Mouse (Mus musculus) Patski (cell line): ENCODE results near the gene Gm3127. TPM values are rescaled to one million over a fixed set of nuclear protein-coding genes. Genes with fewer than 3 reads are reported as not detected.
"Not testable (repeated sequence)": the region's sequence is repeated elsewhere in the genome, so short reads cannot be mapped to it uniquely, and the experiment has no call there.

Experiments
- ATAC-seq: fragments of 100-300 bp; one replicate; pipeline ENCODE4 v1.8.0; 2021
- CTCF ChIA-PET: fragments of 350-600 bp; sonication (Branson Sonifier 250); formaldehyde crosslinking; loops from one replicate; lab custom pipeline; 2022; ENCODE audit warnings: inconsistent platforms; lab: Charles Lee
- POLR2A ChIA-PET: fragments of 350-600 bp; sonication (Branson Sonifier 250); formaldehyde crosslinking; loops from one replicate; lab custom pipeline; 2022; ENCODE audit warnings: antibody characterized with exemption, inconsistent platforms; lab: Charles Lee
- DNase-seq: peaks from one replicate; pipeline ENCODE4 v3.0.0-alpha.2; 2011; ENCODE audit warnings: low read depth, low spot score
- H3K27me3 ChIP-seq: fragments of 371-371 bp; one replicate; pipeline ENCODE4 v1.5.1; 2021
- in situ Hi-C: fragments of 300-500 bp; cut with MboI; formaldehyde crosslinking; loops from 3 replicates; pipeline ENCODE4 v1.11.1; 2018; ENCODE audit warnings: low pct_unique_long_range_greater_than_20kb, mixed read lengths
- polyA plus RNA-seq: library from polyadenylated mRNA; unstranded; gene quantifications from one replicate; pipeline ENCODE4 v1.2.3, GENCODE M21; 2021

Gm3127 gene
- not detected for polyA plus RNA-seq

GRCm38 (mm10) chr14:4164730-4165129 lies at the start of gene Gm3127:
Gene Gm3127, plus strand, starts transcription at chr14:4165030.
- in situ Hi-C loops, CTCF ChIA-PET, ATAC-seq, H3K27me3 ChIP-seq, POLR2A ChIA-PET, DNase-seq: not testable (repeated sequence)

GRCm38 (mm10) chr14:4141646-4142045 lies 23.2 kb upstream of the Gm3127 start:
- CTCF ChIA-PET, H3K27me3 ChIP-seq, ATAC-seq, in situ Hi-C loops, POLR2A ChIA-PET, DNase-seq: not testable (repeated sequence)

- POLR2A ChIA-PET, DNase-seq, H3K27me3 ChIP-seq, CTCF ChIA-PET, ATAC-seq, in situ Hi-C loops: not testable (repeated sequence)
These were observed 17.2 kb downstream of the Gm3127 start for GRCm38 (mm10) chr14:4182030-4182429.

DNA sequence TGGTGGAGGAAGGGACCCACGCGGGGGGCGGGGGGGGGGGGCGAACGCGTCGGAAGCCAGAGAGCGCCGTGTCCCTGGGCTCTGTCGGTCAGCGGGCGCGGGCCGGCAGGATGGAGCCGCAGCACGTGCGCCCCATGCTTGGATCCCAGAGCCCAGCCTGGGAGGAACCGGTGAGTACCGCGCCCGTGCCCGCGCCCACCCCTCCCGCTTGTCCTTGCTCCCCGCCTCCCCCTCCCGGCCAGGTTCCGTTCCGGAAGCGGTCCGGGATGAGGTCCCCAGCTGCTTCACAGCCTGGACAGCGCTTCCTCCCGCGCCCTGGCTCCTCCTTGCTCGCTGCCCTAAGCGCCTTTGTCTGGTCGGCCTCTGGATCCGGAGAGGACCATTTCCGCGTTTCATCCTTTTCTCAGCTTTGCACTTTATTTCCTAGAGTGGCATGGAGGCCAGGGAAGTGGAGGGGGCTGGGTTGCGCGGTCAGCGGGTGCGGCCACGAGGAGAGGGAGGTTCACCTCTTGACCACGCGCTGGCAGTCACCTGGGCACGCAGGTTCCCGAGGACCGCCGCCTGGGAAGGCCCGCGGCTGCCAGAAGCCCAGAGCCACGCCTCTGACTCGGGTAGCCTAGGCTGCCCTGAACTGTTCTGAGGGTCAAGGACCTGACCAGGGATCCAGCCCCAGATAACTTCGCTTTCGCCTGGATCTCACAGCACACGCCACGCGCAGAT lies 17.8 kb downstream of the Gm3127 start, which contains the start of gene Gm2974:
Gene Gm2974, plus strand, starts transcription at position 86 of the 720 bp plus-strand sequence.
- in situ Hi-C loops, H3K27me3 ChIP-seq, CTCF ChIA-PET, POLR2A ChIA-PET, DNase-seq, ATAC-seq: not testable (repeated sequence)

GRCm38 (mm10) chr14:4183375-4183774 lies 18.5 kb downstream of the Gm3127 start:
- ATAC-seq, in situ Hi-C loops, POLR2A ChIA-PET, DNase-seq, CTCF ChIA-PET, H3K27me3 ChIP-seq: not testable (repeated sequence)

Other genes starting within 250 kb of the Gm3127 start
- gene Gm3029, start 233.3 kb upstream of the Gm3127 start, polyA plus RNA-seq: not detected
- not detected for gene Gm3095, start 201.5 kb upstream of the Gm3127 start, polyA plus RNA-seq
- not detected for gene Gm3099, start 166.6 kb upstream of the Gm3127 start, polyA plus RNA-seq
- not detected for gene Gm5796, start 141.1 kb upstream of the Gm3127 start, polyA plus RNA-seq
- gene Gm3115, start 80.9 kb upstream of the Gm3127 start, polyA plus RNA-seq: not detected
- gene Gm8108, start 54.5 kb upstream of the Gm3127 start, polyA plus RNA-seq: not detected
- gene Gm2974, start 17.5 kb downstream of the Gm3127 start, polyA plus RNA-seq: 0.05 TPM
- not detected for gene Gm3138, start 84.6 kb downstream of the Gm3127 start, polyA plus RNA-seq
- gene Gm3149, start 152.3 kb downstream of the Gm3127 start, polyA plus RNA-seq: not detected
- not detected for gene 2610042L04Rik, start 169.7 kb downstream of the Gm3127 start, polyA plus RNA-seq
- gene Gm3159, start 232.5 kb downstream of the Gm3127 start, polyA plus RNA-seq: not detected